Mouse (Mus musculus) embryonic facial prominence, embryonic 14.5 days (tissue): ENCODE measurements around the gene Polr1d. TPM values are rescaled to one million over a fixed set of nuclear protein-coding genes. Genes with fewer than 3 reads are reported as not detected.

Source experiments
- ATAC-seq: fragments of 200-750 bp; cut with Nextera tagmentation; 2 replicates; pipeline ENCODE4 v1.8.0; 2017; ENCODE audit warnings: low read depth, moderate number of reproducible peaks, moderate TSS enrichment
- DNase-seq: peaks from one replicate; pipeline ENCODE4 v3.0.0-alpha.2; 2015; ENCODE audit warnings: low spot score
- H3K27ac ChIP-seq: fragments of 300-500 bp; sonication (generic); replicated peaks from 2 replicates; pipeline ENCODE4 v1.5.1; 2014; ENCODE audit warnings: low read depth, mild to moderate bottlenecking, low read length, moderate library complexity
- H3K27me3 ChIP-seq: fragments of 300-500 bp; sonication (generic); replicated peaks from 2 replicates; pipeline ENCODE4 v1.6.1; 2014; ENCODE audit warnings: low read length; ENCODE audit not compliant: control insufficient read depth, insufficient read depth
- H3K36me3 ChIP-seq: fragments of 300-500 bp; sonication (generic); 2 replicates; pipeline ENCODE4 v1.6.1; 2014; ENCODE audit warnings: low read length, mixed read lengths; ENCODE audit not compliant: control insufficient read depth, insufficient read depth
- H3K4me1 ChIP-seq: fragments of 300-500 bp; sonication (generic); 2 replicates; pipeline ENCODE4 v1.6.1; 2014; ENCODE audit warnings: antibody characterized with exemption, low read length; ENCODE audit not compliant: control insufficient read depth, insufficient read depth
- H3K4me2 ChIP-seq: fragments of 300-500 bp; sonication (generic); 2 replicates; pipeline ENCODE4 v1.6.1; 2014; ENCODE audit warnings: low read depth, mild to moderate bottlenecking, low read length, moderate library complexity, mixed read lengths
- H3K4me3 ChIP-seq: fragments of 300-500 bp; sonication (generic); 2 replicates; pipeline ENCODE4 v1.5.1; 2014; ENCODE audit warnings: low read depth, mild to moderate bottlenecking, low read length
- H3K9ac ChIP-seq: fragments of 300-500 bp; sonication (generic); 2 replicates; pipeline ENCODE4 v1.6.1; 2014; ENCODE audit warnings: low read depth, mild to moderate bottlenecking, low read length, moderate library complexity, mixed read lengths
- H3K9me3 ChIP-seq: fragments of 300-500 bp; sonication (generic); 2 replicates; pipeline ENCODE4 v1.6.1; 2016; ENCODE audit warnings: low read length; ENCODE audit not compliant: control insufficient read depth
- WGBS: fragments of 180-500 bp; shearing (Covaris S2); extraction: QIAGEN DNeasy Blood & Tissue Kit; methylation state at CpG from one replicate; pipeline ENCODE4 v1.1.7; 2014; 5-methylcytosine and 5-hydroxymethylcytosine counted together
- polyA plus RNA-seq: library from polyadenylated mRNA; unstranded; fragments of >200 nt; fragmentation: Nextera tagmentation; extraction: Ambion mirVana; gene quantifications from 2 replicates; pipeline ENCODE4 v1.2.1, GENCODE M21; 2014

The Polr1d gene
- polyA plus RNA-seq, 1 experiment from 2014 or later, result 147 TPM

DNA sequence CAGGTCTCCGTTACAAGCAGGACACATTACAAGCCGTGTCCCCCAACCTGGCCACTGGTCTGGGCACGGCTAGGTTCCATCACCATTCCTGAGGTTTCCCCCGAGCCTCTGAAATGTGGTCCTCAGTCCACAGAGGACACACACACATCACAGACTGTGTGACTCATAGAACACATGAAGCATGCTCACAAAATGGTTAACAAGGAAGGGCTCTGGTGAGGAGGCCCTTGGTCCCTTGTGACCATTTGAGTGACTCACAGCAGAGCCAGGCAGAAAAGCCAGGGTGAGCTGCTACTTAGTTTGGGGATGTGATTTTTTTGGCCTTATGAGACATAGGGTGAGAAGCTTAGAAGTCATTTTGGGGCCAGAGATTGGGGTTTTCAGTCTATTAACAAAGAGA is 55.1 kb downstream of the Polr1d start:
- Histone ChIP-seq H3K27ac (no peak overlapping the region), H3K9ac (no peak overlapping the region), H3K4me3 (no peak overlapping the region), H3K36me3 (no peaks in the 10 kb centered on the region), H3K9me3 (no peaks in the 10 kb centered on the region), H3K27me3 (no peaks in the 10 kb centered on the region), H3K4me1 (peaks cover 4% of the 10 kb centered on the region; the same call in 1 of the 2 replicates), H3K4me2 (no peak overlapping the region)
- no peak for ATAC-seq
- 74% methylated on average over 4 of the region's 4 CpGs for WGBS
- DNase-seq, result no peak

GRCm38 (mm10) chr5:147133662-147134061 is 56.8 kb downstream of the Polr1d start:
- 12% methylated on average over 17 of the region's 17 CpGs for WGBS
- DNase-seq (peak; percentile 29), ATAC-seq (no peak)
- peaks cover 4% of the 10 kb centered on the region; the same call in 1 of the 2 replicates for H3K4me1 ChIP-seq
- no peaks in the 10 kb centered on the region for H3K9me3 ChIP-seq
- peak overlapping the region; percentile 15; the same call in 1 of the 2 replicates for H3K9ac ChIP-seq
- peak overlapping the region; percentile 28 for H3K4me3 ChIP-seq
- H3K27me3 ChIP-seq, result no peaks in the 10 kb centered on the region
- no peaks in the 10 kb centered on the region for H3K36me3 ChIP-seq
- H3K4me2 ChIP-seq, result peak overlapping the region; percentile 59
- no peak overlapping the region for H3K27ac ChIP-seq

GRCm38 (mm10) chr5:147134341-147135088 is 57.7 kb downstream of the Polr1d start:
- no peak overlapping the region for H3K4me3 ChIP-seq
- ATAC-seq, result no peak
- no peak overlapping the region for H3K4me2 ChIP-seq
- H3K27me3 ChIP-seq, result no peaks in the 10 kb centered on the region
- peaks cover 4% of the 10 kb centered on the region; the same call in 1 of the 2 replicates for H3K4me1 ChIP-seq
- DNase-seq, result peak; percentile 19
- no peak overlapping the region for H3K27ac ChIP-seq
- H3K9ac ChIP-seq, result no peak overlapping the region
- H3K9me3 ChIP-seq, result no peaks in the 10 kb centered on the region
- no peaks in the 10 kb centered on the region for H3K36me3 ChIP-seq
- 23% methylated on average over 8 of the region's 8 CpGs for WGBS

GRCm38 (mm10) chr5:147135089-147135446 is 58.2 kb downstream of the Polr1d start:
- no peaks in the 10 kb centered on the region for H3K36me3 ChIP-seq
- WGBS, result 95% methylated on average over 3 of the region's 3 CpGs
- H3K27me3 ChIP-seq, result no peaks in the 10 kb centered on the region
- no peak overlapping the region for H3K4me2 ChIP-seq
- H3K4me1 ChIP-seq, result peaks cover 4% of the 10 kb centered on the region; the same call in 1 of the 2 replicates
- H3K9me3 ChIP-seq, result no peaks in the 10 kb centered on the region
- no peak overlapping the region for H3K4me3 ChIP-seq
- H3K27ac ChIP-seq, result no peak overlapping the region
- DNase-seq (no peak), ATAC-seq (no peak)
- H3K9ac ChIP-seq, result no peak overlapping the region

DNA sequence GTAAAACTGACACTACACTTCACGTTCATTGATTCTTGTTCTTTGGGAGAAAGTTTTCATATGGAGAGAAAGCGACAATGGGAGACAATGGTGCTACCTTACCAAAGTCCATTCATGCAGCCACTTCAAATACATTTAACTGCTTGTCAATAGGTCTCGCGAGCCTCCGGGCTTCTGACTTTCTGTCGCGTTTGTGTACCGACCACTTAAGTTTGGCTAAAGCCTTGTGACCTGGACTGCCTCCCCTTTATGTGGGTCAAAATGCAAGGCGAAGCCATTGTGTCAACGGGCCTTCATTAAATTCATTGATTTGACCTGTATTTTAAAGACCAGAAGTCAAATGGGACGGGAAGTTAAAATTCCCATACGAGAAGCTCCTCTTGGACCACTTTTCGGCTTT is 59.1 kb downstream of the Polr1d start:
- no peak overlapping the region for H3K4me3 ChIP-seq
- no peaks in the 10 kb centered on the region for H3K36me3 ChIP-seq
- H3K27me3 ChIP-seq, result no peaks in the 10 kb centered on the region
- ATAC-seq, result no peak
- H3K27ac ChIP-seq, result no peak overlapping the region
- H3K4me1 ChIP-seq, result peaks cover 4% of the 10 kb centered on the region; the same call in 1 of the 2 replicates
- no peak for DNase-seq
- H3K4me2 ChIP-seq, result no peak overlapping the region
- H3K9me3 ChIP-seq, result no peaks in the 10 kb centered on the region
- no peak overlapping the region for H3K9ac ChIP-seq
- 64% methylated on average over 13 of the region's 13 CpGs for WGBS

GRCm38 (mm10) chr5:147147340-147147739 is 70.5 kb downstream of the Polr1d start:
- no peaks in the 10 kb centered on the region for H3K4me1 ChIP-seq
- peaks cover 4% of the 10 kb centered on the region; the same call in 1 of the 2 replicates for H3K9me3 ChIP-seq
- no peak overlapping the region for H3K9ac ChIP-seq
- no peak for DNase-seq
- ATAC-seq, result no peak
- H3K27me3 ChIP-seq, result no peaks in the 10 kb centered on the region
- H3K4me2 ChIP-seq, result no peak overlapping the region
- H3K4me3 ChIP-seq, result no peak overlapping the region
- no peaks in the 10 kb centered on the region for H3K36me3 ChIP-seq
- no peak overlapping the region for H3K27ac ChIP-seq

GRCm38 (mm10) chr5:147154806-147155371 is 78.0 kb downstream of the Polr1d start:
- H3K36me3 ChIP-seq, result no peaks in the 10 kb centered on the region
- no peak for ATAC-seq
- no peaks in the 10 kb centered on the region for H3K9me3 ChIP-seq
- H3K4me2 ChIP-seq, result no peak overlapping the region
- no peak overlapping the region for H3K27ac ChIP-seq
- H3K27me3 ChIP-seq, result no peaks in the 10 kb centered on the region
- no peak overlapping the region for H3K4me3 ChIP-seq
- DNase-seq, result no peak
- WGBS, result 21% methylated on average over 11 of the region's 13 CpGs
- H3K4me1 ChIP-seq, result no peaks in the 10 kb centered on the region
- no peak overlapping the region for H3K9ac ChIP-seq

DNA sequence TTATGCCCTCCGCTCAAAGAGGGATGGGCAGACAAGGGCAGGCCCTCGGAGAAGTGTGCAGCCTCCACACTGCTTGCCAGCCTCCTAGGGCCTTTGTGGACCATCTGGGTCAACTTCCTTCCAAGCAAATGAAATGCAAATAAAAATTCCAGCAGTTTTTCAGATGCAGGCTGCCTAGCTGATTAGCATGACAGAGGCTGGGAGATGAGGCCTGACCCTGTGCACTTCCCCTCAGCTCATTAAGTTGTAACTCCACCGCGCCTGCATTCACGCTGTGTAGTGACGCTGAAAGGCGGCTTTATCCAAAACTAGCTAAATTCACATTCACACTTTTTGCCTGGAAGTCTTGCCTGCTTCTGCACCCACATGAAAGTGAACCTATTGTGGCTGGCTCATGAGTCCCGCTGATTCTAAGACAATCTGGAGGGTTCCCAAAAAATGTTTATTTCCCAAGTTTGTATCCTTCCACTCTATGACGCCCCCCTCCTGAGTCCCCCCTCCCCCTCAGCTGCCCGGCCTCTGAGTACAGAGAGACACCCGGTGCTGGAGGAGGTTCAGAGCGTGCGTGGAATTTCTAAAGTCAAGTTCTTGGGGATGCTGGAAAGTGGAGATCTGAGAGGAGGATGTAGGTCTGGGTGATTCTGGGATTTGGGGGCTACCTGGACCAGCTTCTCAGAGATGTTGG is 78.7 kb downstream of the Polr1d start:
- DNase-seq, result peak; percentile 61
- H3K27ac ChIP-seq, result no peak overlapping the region
- no peaks in the 10 kb centered on the region for H3K27me3 ChIP-seq
- peak; percentile 70; the same call in 1 of the 2 replicates for ATAC-seq
- H3K36me3 ChIP-seq, result no peaks in the 10 kb centered on the region
- H3K4me1 ChIP-seq, result no peaks in the 10 kb centered on the region
- H3K9ac ChIP-seq, result no peak overlapping the region
- H3K4me2 ChIP-seq, result no peak overlapping the region
- no peak overlapping the region for H3K4me3 ChIP-seq
- 10% methylated on average over 13 of the region's 13 CpGs for WGBS
- no peaks in the 10 kb centered on the region for H3K9me3 ChIP-seq
